Mouse (Mus musculus) kidney, adult 11 months (tissue): ENCODE data around the gene Shank1.

Source experiments
- DNase-seq: peaks from one replicate; pipeline ENCODE4 v3.0.0; 2022

The Shank1 gene

GRCm38 (mm10) chr7:44341714-44342113 is 31.7 kb downstream of the Shank1 start:
- DNase-seq = no peak

DNA sequence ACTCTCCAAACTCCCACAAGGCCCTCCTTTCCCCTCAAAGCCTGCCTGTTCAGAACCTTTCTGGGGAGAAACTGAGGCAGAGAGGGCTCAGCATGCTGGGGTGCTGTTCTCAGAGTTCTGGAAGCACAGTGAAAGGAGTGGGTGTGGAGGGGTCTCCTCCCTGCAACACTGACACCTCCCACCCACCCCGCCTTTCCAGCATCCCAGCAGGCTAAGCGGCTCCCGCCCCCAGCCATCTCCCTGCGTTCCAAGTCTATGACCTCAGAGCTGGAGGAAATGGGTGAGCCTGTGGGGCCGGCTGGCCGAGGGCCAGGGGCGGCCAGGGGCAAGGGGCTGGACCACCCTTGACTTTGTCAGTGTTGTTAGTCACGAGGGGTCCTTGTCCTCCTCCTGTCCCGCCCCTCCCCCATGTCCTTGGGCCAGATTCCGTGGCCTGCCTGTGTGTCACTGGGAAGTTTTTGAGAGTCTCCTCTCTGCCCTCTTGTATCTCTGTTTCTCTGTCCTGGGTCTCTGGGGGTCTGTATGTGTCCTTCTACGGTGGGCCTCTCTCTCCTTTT is 33.5 kb downstream of the Shank1 start:
- DNase-seq = no peak

GRCm38 (mm10) chr7:44344622-44345021 is 34.6 kb downstream of the Shank1 start:
- no peak for DNase-seq

DNA sequence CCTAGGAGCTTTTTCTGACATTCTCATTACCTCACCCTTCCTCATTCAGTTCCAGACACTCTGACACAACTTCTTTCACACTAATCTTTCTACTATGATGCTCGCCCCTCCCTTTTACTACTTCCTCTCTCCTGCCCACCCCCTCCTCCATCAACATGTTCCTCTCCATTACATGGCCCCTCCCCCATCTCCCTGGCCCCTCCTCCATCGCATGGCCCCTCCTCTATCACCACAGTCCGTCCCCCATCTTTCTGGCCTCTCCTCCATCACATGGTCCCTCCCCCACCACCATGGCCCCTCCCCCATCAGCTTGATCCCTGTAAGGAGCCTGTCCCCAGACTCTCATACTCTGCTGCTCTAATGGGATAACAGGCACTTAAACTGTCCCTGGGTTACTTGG is 39.0 kb downstream of the Shank1 start:
- no peak for DNase-seq

DNA sequence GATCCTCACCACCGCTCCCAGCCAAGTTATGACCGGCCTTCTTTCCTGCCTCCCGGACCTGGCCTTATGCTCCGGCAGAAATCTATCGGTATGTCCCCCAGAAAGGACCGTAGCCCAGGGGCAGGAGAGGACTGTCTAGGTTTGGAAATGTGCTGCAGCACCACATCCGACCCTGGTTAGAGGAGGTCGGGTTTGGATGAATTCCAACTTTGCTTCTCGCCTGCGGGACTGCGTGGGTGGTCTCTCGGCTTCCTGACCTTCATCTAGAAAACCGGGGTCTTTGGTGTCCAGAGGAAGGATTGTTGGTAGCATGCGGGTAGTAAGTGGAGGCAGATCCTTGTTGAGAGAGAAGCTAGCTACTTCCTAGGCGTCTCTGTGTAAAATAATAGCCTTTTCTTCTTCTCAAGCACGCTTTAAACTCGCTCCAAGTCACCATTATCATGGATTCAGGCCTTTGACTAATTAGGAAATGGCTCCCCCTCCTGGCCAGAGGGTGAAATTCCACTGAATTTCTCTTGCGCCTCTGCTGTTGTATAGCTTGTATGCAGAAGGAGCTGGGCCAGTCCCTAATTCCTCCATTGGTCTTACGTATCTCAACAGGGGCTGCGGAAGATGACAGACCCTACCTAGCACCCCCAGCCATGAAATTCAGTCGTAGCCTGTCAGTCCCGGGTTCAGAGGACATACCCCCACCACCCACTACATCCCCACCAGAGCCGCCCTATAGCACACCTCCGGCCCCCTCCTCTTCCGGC is 41.1 kb downstream of the Shank1 start:
- DNase-seq = peak; percentile 75

DNA sequence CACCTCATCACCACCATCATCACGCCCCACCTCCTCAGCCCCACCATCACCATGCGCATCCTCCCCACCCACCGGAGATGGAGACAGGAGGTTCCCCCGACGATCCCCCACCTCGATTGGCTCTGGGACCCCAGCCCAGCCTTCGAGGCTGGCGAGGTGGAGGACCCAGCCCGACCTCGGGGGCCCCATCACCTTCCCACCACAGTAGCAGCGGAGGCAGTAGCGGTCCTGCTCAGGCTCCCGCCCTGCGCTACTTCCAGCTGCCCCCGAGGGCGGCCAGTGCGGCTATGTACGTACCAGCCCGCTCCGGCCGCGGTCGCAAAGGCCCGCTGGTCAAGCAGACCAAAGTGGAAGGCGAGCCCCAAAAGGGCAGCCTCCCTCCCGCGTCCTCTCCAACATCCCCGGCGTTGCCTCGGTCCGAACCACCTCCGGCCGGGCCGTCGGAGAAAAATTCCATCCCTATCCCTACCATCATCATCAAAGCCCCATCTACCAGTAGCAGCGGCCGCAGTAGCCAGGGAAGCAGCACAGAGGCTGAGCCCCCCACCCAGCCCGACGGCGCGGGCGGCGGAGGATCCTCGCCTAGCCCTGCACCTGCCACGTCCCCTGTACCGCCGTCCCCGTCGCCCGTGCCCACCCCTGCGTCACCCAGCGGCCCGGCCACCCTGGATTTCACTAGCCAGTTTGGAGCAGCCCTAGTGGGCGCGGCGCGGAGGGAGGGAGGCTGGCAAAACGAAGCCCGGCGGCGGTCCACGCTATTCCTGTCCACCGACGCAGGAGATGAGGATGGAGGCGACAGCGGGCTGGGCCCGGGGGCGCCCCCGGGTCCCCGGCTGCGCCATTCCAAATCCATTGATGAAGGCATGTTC is 42.1 kb downstream of the Shank1 start:
- no peak for DNase-seq

GRCm38 (mm10) chr7:44352750-44353600 is 42.9 kb downstream of the Shank1 start:
- DNase-seq = no peak

DNA sequence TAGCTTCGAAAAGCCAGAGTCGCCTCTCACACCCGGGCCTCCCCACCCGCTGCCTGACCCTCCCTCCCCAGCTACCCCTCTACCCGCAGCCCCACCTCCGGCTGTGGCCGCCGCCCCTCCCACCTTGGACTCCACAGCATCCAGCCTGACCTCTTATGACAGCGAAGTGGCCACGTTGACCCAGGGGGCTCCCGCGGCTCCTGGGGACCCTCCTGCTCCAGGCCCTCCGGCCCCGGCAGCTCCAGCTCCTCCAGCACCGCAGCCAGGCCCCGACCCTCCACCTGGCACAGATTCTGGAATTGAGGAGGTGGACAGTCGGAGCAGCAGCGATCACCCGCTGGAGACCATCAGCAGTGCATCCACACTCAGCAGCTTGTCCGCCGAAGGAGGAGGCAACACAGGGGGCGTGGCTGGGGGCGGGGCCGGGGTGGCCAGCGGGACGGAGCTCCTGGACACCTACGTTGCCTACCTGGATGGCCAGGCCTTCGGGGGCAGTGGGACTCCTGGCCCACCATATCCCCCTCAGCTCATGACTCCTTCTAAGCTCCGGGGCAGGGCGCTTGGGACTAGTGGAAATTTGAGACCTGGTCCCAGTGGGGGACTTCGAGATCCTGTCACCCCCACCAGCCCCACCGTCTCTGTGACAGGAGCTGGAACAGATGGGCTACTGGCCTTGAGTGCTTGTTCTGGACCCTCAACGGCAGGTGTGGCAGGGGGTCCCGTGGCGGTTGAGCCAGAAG is 43.7 kb downstream of the Shank1 start:
- no peak for DNase-seq

- no peak for DNase-seq
Observed at GRCm38 (mm10) chr7:44355411-44355810, 45.4 kb downstream of the Shank1 start.

- no peak for DNase-seq
Observed at GRCm38 (mm10) chr7:44356590-44357481, 46.8 kb downstream of the Shank1 start.

DNA sequence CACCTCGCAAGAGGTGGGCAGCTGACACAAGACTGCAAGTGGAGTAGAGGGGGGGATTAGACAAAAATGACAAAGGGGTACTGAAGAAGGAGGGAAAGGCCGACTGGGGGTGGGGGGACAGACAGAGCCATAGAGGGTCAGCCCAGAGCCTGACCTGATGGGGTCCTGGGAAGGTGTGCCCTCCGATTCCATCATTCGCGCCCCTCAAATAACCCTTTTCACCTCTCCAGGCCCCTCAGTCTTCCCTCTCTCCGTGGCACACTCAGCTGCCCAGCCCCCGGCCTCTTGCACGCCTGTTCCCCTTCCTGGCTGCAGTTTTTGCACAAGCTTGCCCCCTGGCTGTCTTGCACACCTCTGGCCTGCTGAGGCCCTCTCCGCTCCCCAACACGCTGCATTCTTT is 47.5 kb downstream of the Shank1 start:
- no peak for DNase-seq

DNA sequence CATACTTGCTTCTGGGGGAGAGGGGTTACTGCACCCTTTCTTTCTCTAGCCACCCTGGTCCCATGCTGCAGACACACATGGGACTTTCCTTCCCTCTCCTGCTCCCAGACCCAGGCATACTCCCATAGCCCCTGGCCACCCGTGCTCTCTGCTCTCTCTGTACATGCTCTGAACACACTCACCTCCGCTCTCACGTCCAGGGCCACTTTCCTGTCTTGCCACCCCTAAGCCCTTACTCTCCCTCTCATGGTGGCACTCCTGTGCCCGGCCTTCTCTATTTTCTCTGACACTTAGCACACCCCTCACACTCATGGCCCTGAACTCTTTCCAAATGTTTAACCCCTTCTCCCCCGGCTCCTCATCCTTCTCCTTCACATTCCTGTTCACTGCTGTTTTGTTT is 48.0 kb downstream of the Shank1 start:
- DNase-seq = no peak

- DNase-seq = no peak
Observed at GRCm38 (mm10) chr7:44358886-44359654, 49.0 kb downstream of the Shank1 start.

DNA sequence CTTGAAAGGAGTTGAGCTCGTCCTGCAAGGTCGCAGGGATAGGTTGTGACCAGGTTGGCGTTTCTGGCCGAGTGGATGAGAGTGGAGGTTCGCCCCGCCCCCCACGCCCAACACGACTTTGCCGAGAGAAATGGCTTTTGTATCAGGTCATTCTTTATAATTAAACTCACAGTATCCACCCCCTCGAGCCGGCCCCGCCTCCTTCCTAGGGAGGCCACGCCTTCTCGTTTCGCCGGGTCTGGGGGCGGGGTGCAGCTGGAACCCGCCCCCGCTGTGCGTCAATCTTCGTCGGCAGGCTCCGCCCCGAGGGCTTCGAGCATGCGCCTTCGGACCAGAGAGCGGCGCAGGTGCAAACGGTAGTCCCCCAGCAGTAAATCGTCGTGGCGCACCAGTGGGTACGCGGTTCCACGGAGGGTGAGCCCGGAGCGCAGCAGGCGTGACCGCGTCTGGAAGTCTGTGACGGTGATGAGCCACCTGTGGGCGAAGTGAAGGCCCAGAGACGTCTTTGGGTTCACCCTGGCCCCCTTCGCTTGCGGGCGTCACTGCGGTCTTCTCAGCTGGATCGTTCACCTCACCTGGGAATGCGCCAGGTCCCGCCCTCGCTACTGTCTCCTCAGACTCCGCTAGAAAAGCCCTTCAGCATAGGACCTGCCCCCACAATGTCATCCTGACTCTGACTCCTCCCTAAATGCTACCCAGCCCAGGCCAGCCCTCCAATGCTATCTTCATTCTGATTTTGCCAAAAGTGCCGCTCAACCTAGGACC is 50.0 kb downstream of the Shank1 start:
- peak; percentile 94 for DNase-seq

GRCm38 (mm10) chr7:44360792-44361301 is 50.8 kb downstream of the Shank1 start:
- no peak for DNase-seq

- DNase-seq = no peak
Observed at GRCm38 (mm10) chr7:44372678-44373077, 62.6 kb downstream of the Shank1 start.

DNA sequence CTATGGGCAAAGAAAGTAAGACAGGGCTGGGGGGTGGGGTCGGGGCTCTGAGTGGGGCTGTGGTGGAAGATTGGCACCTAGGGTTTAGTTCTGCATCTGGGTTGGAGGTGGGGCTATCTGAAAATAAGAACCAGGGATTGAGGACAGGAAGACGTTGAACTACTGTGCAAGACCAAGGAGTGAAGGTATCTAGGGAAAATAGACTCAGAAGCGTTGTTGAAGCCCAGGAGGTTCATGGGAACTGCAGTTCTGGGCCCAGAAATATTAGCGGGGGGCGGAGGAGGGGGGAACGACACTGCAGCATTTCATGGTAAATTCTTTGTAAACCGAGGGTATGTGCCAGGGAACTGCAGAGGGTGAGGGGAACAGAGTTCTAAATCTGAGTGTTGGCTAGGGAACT is 63.4 kb downstream of the Shank1 start:
- DNase-seq = no peak

GRCm38 (mm10) chr7:44373889-44374652 is 64.0 kb downstream of the Shank1 start:
- peak; percentile 96 for DNase-seq
